In the genomic region with DNA sequence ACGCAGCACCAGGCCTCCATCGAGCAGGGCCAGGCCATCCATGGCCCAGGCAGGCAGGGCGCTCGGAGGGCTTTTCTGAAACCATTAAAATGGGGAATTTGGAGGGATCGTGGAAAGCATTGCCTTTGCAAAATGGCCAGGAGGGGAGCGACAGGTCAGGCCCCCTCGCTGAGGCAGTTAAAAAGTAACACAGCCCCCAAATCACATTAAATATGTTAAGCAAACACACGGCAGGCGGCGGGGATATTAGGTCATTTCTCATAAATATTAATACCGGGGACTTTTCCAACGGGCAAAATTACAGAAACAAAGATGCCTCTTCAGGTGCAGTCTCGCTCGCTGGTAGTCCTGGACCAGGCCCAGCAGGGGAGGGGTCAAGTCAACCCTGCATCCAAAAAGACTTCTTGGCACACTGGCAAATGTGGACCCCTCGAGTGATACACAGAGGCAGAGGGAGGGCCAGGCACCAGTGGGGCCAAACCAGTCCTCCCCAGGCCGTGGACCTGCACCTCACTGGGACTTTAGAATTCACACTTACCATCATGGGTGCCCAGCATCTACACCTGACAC, we compare ENCODE assay signal across 33 mouse cellular contexts. TPM values are rescaled to one million over a fixed set of nuclear protein-coding genes. Genes with fewer than 3 reads are reported as not detected.
DNase-seq lines count a peak whose midpoint lies in the region; ATAC-seq and TF ChIP-seq lines count a peak whose summit lies in the region.
"Had no signal": no experiment of that assay in that cellular context is flagged by ENCODE, and none has a peak within 500 bp of the region (broad histone marks: within the 10 kb centered on the region; RNA-seq: fewer than 3 reads in every experiment).

No protein-coding gene starts in this region.

- peak; percentile 9 for DNase-seq in midbrain, embryonic 14.5 days
- no peak for DNase-seq in midbrain, postnatal 0 days (ENCODE audit: low spot score)
- DNase-seq in limb, embryonic 11.5 days (ENCODE audit: low spot score) = no peak
- no peak for DNase-seq in ovary, adult 18-20 months (ENCODE audit: low spot score)
- no peak for DNase-seq in stomach, postnatal 0 days (ENCODE audit: low spot score)
- DNase-seq: adrenal gland, postnatal 36 days; B cell, adult 2 months; cerebellum, adult 11 months; cerebellum, adult 9-11 months; kidney, adult 9 months; liver, embryonic 13.5 days; lung, adult 2 months; right cerebral cortex, postnatal 14 days had no signal

- no peak overlapping the region for H3K4me2 ChIP-seq in hindbrain, embryonic 16.5 days (ENCODE audit: low read length)
- no peak overlapping the region for H3K4me2 ChIP-seq in hindbrain, embryonic 13.5 days
- no peak overlapping the region for H3K4me2 ChIP-seq in midbrain, embryonic 14.5 days (ENCODE audit: low read length)
- no peak overlapping the region for H3K4me2 ChIP-seq in midbrain, postnatal 0 days (ENCODE audit: low read depth, low read length, poor library complexity, severe bottlenecking)
- no peak overlapping the region for H3K4me2 ChIP-seq in limb, embryonic 11.5 days (ENCODE audit: low read depth, severe bottlenecking)
- H3K4me2 ChIP-seq in stomach, postnatal 0 days (replicated peaks; ENCODE audit: low read depth) = no peak overlapping the region
- H3K4me2 ChIP-seq: embryonic facial prominence, embryonic 12.5 days; forebrain, embryonic 12.5 days; liver, embryonic 13.5 days had no signal

- 0 out of 2 replicates have a peak, but pooled peaks cover 2% of the 10 kb centered on the region for H3K4me1 ChIP-seq in hindbrain, embryonic 16.5 days (ENCODE audit: control insufficient read depth, insufficient read depth, low read depth, low read length)
- H3K4me1 ChIP-seq in hindbrain, embryonic 13.5 days (replicated peaks) = peaks cover 8% of the 10 kb centered on the region
- peaks cover 4% of the 10 kb centered on the region; the same call in 1 of the 2 replicates for H3K4me1 ChIP-seq in midbrain, embryonic 14.5 days (ENCODE audit: control insufficient read depth, insufficient read depth, low read length)
- no peaks in the 10 kb centered on the region for H3K4me1 ChIP-seq in midbrain, postnatal 0 days (ENCODE audit: insufficient read depth, low read length)
- peaks cover 42% of the 10 kb centered on the region for H3K4me1 ChIP-seq in limb, embryonic 11.5 days (ENCODE audit: control insufficient read depth, insufficient read depth, low read length)
- no peaks in the 10 kb centered on the region for H3K4me1 ChIP-seq in stomach, postnatal 0 days (replicated peaks; ENCODE audit: control insufficient read depth, insufficient read depth)

- WGBS in hindbrain, embryonic 16.5 days = 57% methylated on average over 16 of the region's 16 CpGs
- 66% methylated on average over 16 of the region's 16 CpGs for WGBS in hindbrain, embryonic 13.5 days
- WGBS in midbrain, embryonic 14.5 days = 54% methylated on average over 16 of the region's 16 CpGs
- WGBS in midbrain, postnatal 0 days = 50% methylated on average over 16 of the region's 16 CpGs
- WGBS in limb, embryonic 11.5 days = 73% methylated on average over 16 of the region's 16 CpGs
- 72% methylated on average over 16 of the region's 16 CpGs for WGBS in stomach, postnatal 0 days

- no peak overlapping the region for H3K27ac ChIP-seq in hindbrain, embryonic 16.5 days (ENCODE audit: low read depth, low read length)
- no peak overlapping the region for H3K27ac ChIP-seq in hindbrain, embryonic 13.5 days
- no peak overlapping the region for H3K27ac ChIP-seq in midbrain, embryonic 14.5 days (replicated peaks; ENCODE audit: low read depth, low read length)
- H3K27ac ChIP-seq in midbrain, postnatal 0 days (ENCODE audit: low read depth, low read length) = no peak overlapping the region
- H3K27ac ChIP-seq in limb, embryonic 11.5 days (replicated peaks; ENCODE audit: low read depth, low read length) = peak overlapping the region; percentile 24; the same call in 1 of the 2 replicates
- H3K27ac ChIP-seq in stomach, postnatal 0 days (replicated peaks) = no peak overlapping the region
- H3K27ac ChIP-seq: embryonic facial prominence, embryonic 12.5 days; forebrain, embryonic 12.5 days; left cerebral cortex, adult 2 months; liver, embryonic 13.5 days had no signal

- H3K9me3 ChIP-seq in hindbrain, embryonic 16.5 days (ENCODE audit: control insufficient read depth, low read length) = no peaks in the 10 kb centered on the region
- H3K9me3 ChIP-seq in hindbrain, embryonic 13.5 days = no peaks in the 10 kb centered on the region
- no peaks in the 10 kb centered on the region for H3K9me3 ChIP-seq in midbrain, embryonic 14.5 days (ENCODE audit: control insufficient read depth, low read length)
- no peaks in the 10 kb centered on the region for H3K9me3 ChIP-seq in midbrain, postnatal 0 days (ENCODE audit: low read length)
- H3K9me3 ChIP-seq in limb, embryonic 11.5 days (ENCODE audit: control insufficient read depth, low read length) = no peaks in the 10 kb centered on the region
- H3K9me3 ChIP-seq in stomach, postnatal 0 days (ENCODE audit: control insufficient read depth, low read length) = no peaks in the 10 kb centered on the region
- H3K9me3 ChIP-seq: embryonic facial prominence, embryonic 12.5 days; forebrain, embryonic 12.5 days; liver, embryonic 13.5 days; megakaryocyte, embryonic 14.5 days had no signal

- no peak overlapping the region for H3K4me3 ChIP-seq in hindbrain, embryonic 16.5 days (ENCODE audit: low read length)
- no peak overlapping the region for H3K4me3 ChIP-seq in hindbrain, embryonic 13.5 days
- no peak overlapping the region for H3K4me3 ChIP-seq in midbrain, embryonic 14.5 days (replicated peaks; ENCODE audit: low read depth, low read length)
- H3K4me3 ChIP-seq in midbrain, postnatal 0 days (ENCODE audit: low read depth, low read length) = no peak overlapping the region
- no peak overlapping the region for H3K4me3 ChIP-seq in limb, embryonic 11.5 days (ENCODE audit: low read depth, low read length)
- no peak overlapping the region for H3K4me3 ChIP-seq in stomach, postnatal 0 days (ENCODE audit: low read depth, low read length)
- H3K4me3 ChIP-seq: embryonic facial prominence, embryonic 12.5 days; forebrain, embryonic 12.5 days; left cerebral cortex, adult 2 months; liver, embryonic 13.5 days; megakaryocyte, embryonic 14.5 days had no signal

- 0 out of 2 replicates have a peak overlapping the region, but pooled peaks have one; percentile 31 for H3K9ac ChIP-seq in hindbrain, embryonic 16.5 days (ENCODE audit: low read depth, low read length)
- H3K9ac ChIP-seq in hindbrain, embryonic 13.5 days = no peak overlapping the region; the same call in 1 of the 2 replicates
- no peak overlapping the region for H3K9ac ChIP-seq in midbrain, embryonic 14.5 days (replicated peaks; ENCODE audit: low read length)
- no peak overlapping the region for H3K9ac ChIP-seq in midbrain, postnatal 0 days (replicated peaks; ENCODE audit: low read length, poor library complexity, severe bottlenecking)
- H3K9ac ChIP-seq in limb, embryonic 11.5 days (ENCODE audit: low read length) = no peak overlapping the region
- H3K9ac ChIP-seq in stomach, postnatal 0 days (ENCODE audit: low read length) = no peak overlapping the region
- H3K9ac ChIP-seq: embryonic facial prominence, embryonic 12.5 days; forebrain, embryonic 12.5 days; liver, embryonic 13.5 days had no signal

- H3K36me3 ChIP-seq in hindbrain, embryonic 16.5 days (ENCODE audit: control insufficient read depth, insufficient read depth, low read length) = no peaks in the 10 kb centered on the region
- no peaks in the 10 kb centered on the region for H3K36me3 ChIP-seq in hindbrain, embryonic 13.5 days
- H3K36me3 ChIP-seq in midbrain, embryonic 14.5 days (ENCODE audit: control insufficient read depth, insufficient read depth, low read length) = no peaks in the 10 kb centered on the region
- H3K36me3 ChIP-seq in midbrain, postnatal 0 days (ENCODE audit: insufficient read depth, low read length) = no peaks in the 10 kb centered on the region
- H3K36me3 ChIP-seq in limb, embryonic 11.5 days (ENCODE audit: control insufficient read depth, insufficient read depth, low read length) = no peaks in the 10 kb centered on the region
- no peaks in the 10 kb centered on the region for H3K36me3 ChIP-seq in stomach, postnatal 0 days (ENCODE audit: control insufficient read depth, insufficient read depth, low read length)
- H3K36me3 ChIP-seq: embryonic facial prominence, embryonic 12.5 days; forebrain, embryonic 12.5 days; G1E; liver, embryonic 13.5 days had no signal

- no peak for TF ChIP-seq EP300 in stomach, postnatal 0 days (optimal IDR thresholded peaks at IDR 0.05)

- no peak for ATAC-seq in hindbrain, embryonic 16.5 days
- no peak for ATAC-seq in hindbrain, embryonic 13.5 days (ENCODE audit: low FRiP score)
- ATAC-seq in midbrain, embryonic 14.5 days (ENCODE audit: low FRiP score, low TSS enrichment) = no peak
- ATAC-seq in midbrain, postnatal 0 days (ENCODE audit: low FRiP score) = no peak
- no peak for ATAC-seq in limb, embryonic 11.5 days (ENCODE audit: insufficient number of reproducible peaks, low FRiP score, low TSS enrichment, low read depth)
- no peak for ATAC-seq in stomach, postnatal 0 days (ENCODE audit: low FRiP score, low TSS enrichment)
- ATAC-seq: Patski had no signal

- no peaks in the 10 kb centered on the region; the same call in 1 of the 2 replicates for H3K27me3 ChIP-seq in hindbrain, embryonic 16.5 days (replicated peaks; ENCODE audit: control insufficient read depth, insufficient read depth, low read length)
- H3K27me3 ChIP-seq in hindbrain, embryonic 13.5 days = no peaks in the 10 kb centered on the region
- no peaks in the 10 kb centered on the region for H3K27me3 ChIP-seq in midbrain, embryonic 14.5 days (ENCODE audit: control insufficient read depth, insufficient read depth, low read length)
- H3K27me3 ChIP-seq in midbrain, postnatal 0 days (ENCODE audit: insufficient read depth, low read length) = no peaks in the 10 kb centered on the region
- H3K27me3 ChIP-seq in limb, embryonic 11.5 days (ENCODE audit: control insufficient read depth, insufficient read depth, low read length) = no peaks in the 10 kb centered on the region
- no peaks in the 10 kb centered on the region for H3K27me3 ChIP-seq in stomach, postnatal 0 days (ENCODE audit: control insufficient read depth, insufficient read depth, low read length)
- H3K27me3 ChIP-seq: CH12.LX; forebrain, embryonic 12.5 days; liver, embryonic 13.5 days had no signal

- no peak for TF ChIP-seq CTCF in midbrain, postnatal 0 days (IDR thresholded peaks at IDR 0.05)
- TF ChIP-seq CTCF in stomach, postnatal 0 days (IDR thresholded peaks at IDR 0.05; ENCODE audit: low read depth) = no peak

RNA-seq across cellular contexts. Expression of gene Actrt2, which starts 30.4 kb away (rescaled TPM):
- polyA plus RNA-seq in hindbrain, embryonic 16.5 days (2015; fragmentation: Nextera tagmentation; extraction: Ambion mirVana) = not detected in 2 replicates
- not detected in 2 replicates for polyA plus RNA-seq in hindbrain, embryonic 13.5 days (2015; fragmentation: Nextera tagmentation; extraction: Ambion mirVana)
- not detected in 2 replicates for polyA plus RNA-seq in midbrain, embryonic 14.5 days (2014; fragmentation: Nextera tagmentation; extraction: Ambion mirVana)
- total RNA-seq in midbrain, postnatal 0 days (2014; rRNA removed) = not detected in 2 replicates
- not detected in 2 replicates for polyA plus RNA-seq in midbrain, postnatal 0 days (2015; fragmentation: Nextera tagmentation; extraction: Ambion mirVana)
- polyA plus RNA-seq in limb, embryonic 11.5 days (2014; fragmentation: Nextera tagmentation; extraction: Ambion mirVana) = not detected in 2 replicates
- not detected in 2 replicates for polyA plus RNA-seq in stomach, postnatal 0 days (2015; fragmentation: Nextera tagmentation; extraction: Ambion mirVana)
- total RNA-seq: adrenal gland, adult 18-20 months; adrenal gland, postnatal 36 days; CH12.LX; G1E; gastrocnemius, adult 18-20 months; gastrocnemius, postnatal 36 days; hematopoietic stem cell, adult 5-6 weeks; layer of hippocampus, postnatal 10 days; left cerebral cortex, adult 2 months; left cerebral cortex, postnatal 36 days had no signal
- polyA plus RNA-seq: cortical plate, adult 2 months; embryonic facial prominence, embryonic 12.5 days; forebrain, embryonic 12.5 days; G1E; heart, embryonic 16.5 days; large intestine, adult 2 months; liver, embryonic 13.5 days; lung, adult 2 months; neural tube, embryonic 11.5 days; Patski; thymus, postnatal 0 days had no signal
